Comparison of ENCODE assay signal across 9 mouse cellular contexts in the genomic region with DNA sequence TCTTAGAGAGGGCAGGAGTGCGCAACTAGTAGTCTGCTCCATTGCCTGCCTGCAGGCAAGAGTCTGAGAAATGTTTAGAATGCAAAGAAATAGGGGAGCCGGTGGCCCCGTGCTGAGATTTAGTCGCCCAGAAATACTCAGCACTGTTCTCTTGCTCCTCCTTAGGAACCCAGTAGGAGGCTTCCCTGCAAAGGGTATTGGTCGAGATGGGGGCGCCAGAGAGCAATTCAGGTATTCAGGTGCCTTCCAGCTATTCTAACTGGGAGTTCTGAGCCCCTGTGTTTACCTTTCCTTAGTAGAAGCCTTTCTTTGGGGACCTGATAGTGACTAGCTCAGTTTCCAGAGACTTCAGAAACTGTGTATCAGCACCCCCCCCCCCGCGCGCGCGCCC. TPM values are rescaled to one million over a fixed set of nuclear protein-coding genes. Genes with fewer than 3 reads are reported as not detected.
DNase-seq lines count a peak whose midpoint lies in the region; ATAC-seq and TF ChIP-seq lines count a peak whose summit lies in the region.
"Had no signal": no experiment of that assay in that cellular context is flagged by ENCODE, and none has a peak within 500 bp of the region (broad histone marks: within the 10 kb centered on the region; RNA-seq: fewer than 3 reads in every experiment).

No protein-coding gene starts in this region.

- no peaks in the 10 kb centered on the region for H3K36me3 ChIP-seq in heart, adult 2 months (ENCODE audit: control insufficient read depth, insufficient read depth, low read length)
- no peaks in the 10 kb centered on the region for H3K36me3 ChIP-seq in midbrain, postnatal 0 days (ENCODE audit: insufficient read depth, low read length)
- H3K36me3 ChIP-seq: G1E had no signal

- H3K9me3 ChIP-seq in midbrain, postnatal 0 days (ENCODE audit: low read length) = no peaks in the 10 kb centered on the region

- peaks cover 1% of the 10 kb centered on the region; the same call in 1 of the 2 replicates for H3K4me1 ChIP-seq in heart, adult 2 months (ENCODE audit: control insufficient read depth, insufficient read depth, low read length)
- H3K4me1 ChIP-seq in midbrain, postnatal 0 days (ENCODE audit: insufficient read depth, low read length) = peaks cover 5% of the 10 kb centered on the region; the same call in 1 of the 2 replicates

- DNase-seq in heart, adult 2 months = peak in 1 of 2 experiments; percentile 41
- DNase-seq in heart, adult 9 months (ENCODE audit: low spot score in 2 of 2) = no peak
- peak; percentile 60 for DNase-seq in heart, postnatal 4 days
- peak; percentile 35 for DNase-seq in liver
- DNase-seq in midbrain, postnatal 0 days (ENCODE audit: low spot score) = no peak
- no peak for DNase-seq in left cerebral cortex, postnatal 14 days (ENCODE audit: low spot score in 2 of 2)
- no peak for DNase-seq in frontal cortex, postnatal 10 days (ENCODE audit: low spot score in 2 of 2)

- peak; percentile 40; the same call in 1 of the 2 replicates for ATAC-seq in common myeloid progenitor, adult 5-6 weeks (replicated peaks; ENCODE audit: low read depth, poor library complexity, severe bottlenecking)
- ATAC-seq in midbrain, postnatal 0 days (ENCODE audit: low FRiP score) = no peak

- H3K27me3 ChIP-seq in heart, adult 2 months (ENCODE audit: control insufficient read depth, insufficient read depth, low read length) = peaks cover 12% of the 10 kb centered on the region
- H3K27me3 ChIP-seq in midbrain, postnatal 0 days (ENCODE audit: insufficient read depth, low read length) = peaks cover 17% of the 10 kb centered on the region

- peak; percentile 62 for TF ChIP-seq CTCF in heart, adult 2 months (IDR thresholded peaks at IDR 0.05)
- TF ChIP-seq CTCF in midbrain, postnatal 0 days (IDR thresholded peaks at IDR 0.05) = peak; percentile 66

- TF ChIP-seq POLR2A in heart, adult 2 months (IDR thresholded peaks at IDR 0.05; ENCODE audit: insufficient read depth, low read depth, low read length) = no peak

- no peak for TF ChIP-seq EP300 in heart, adult 2 months (IDR thresholded peaks at IDR 0.05; ENCODE audit: insufficient read depth, low read depth, low read length)

- H3K79me2 ChIP-seq in heart, adult 2 months (replicated peaks; ENCODE audit: control insufficient read depth, insufficient read depth, low read length) = no peaks in the 10 kb centered on the region

- H3K27ac ChIP-seq in heart, adult 2 months = no peak overlapping the region
- peak overlapping the region; percentile 45; the same call in 1 of the 2 replicates for H3K27ac ChIP-seq in midbrain, postnatal 0 days (ENCODE audit: low read depth, low read length)

- WGBS in heart, adult 2 months = 8% methylated on average over 11 of the region's 11 CpGs
- WGBS in midbrain, postnatal 0 days = 15% methylated on average over 11 of the region's 11 CpGs

- peak overlapping the region; percentile 49 for H3K4me2 ChIP-seq in midbrain, postnatal 0 days (ENCODE audit: low read depth, low read length, poor library complexity, severe bottlenecking)

- H3K9ac ChIP-seq in heart, adult 2 months (ENCODE audit: low read depth, low read length) = peak overlapping the region; percentile 3
- H3K9ac ChIP-seq in midbrain, postnatal 0 days (replicated peaks; ENCODE audit: low read length, poor library complexity, severe bottlenecking) = peak overlapping the region; percentile 46; the same call in 1 of the 2 replicates

- intact Hi-C loops in heart, adult 2 months (cut with DNase I) = no loop called here
- intact Hi-C loops in left cerebral cortex, postnatal 14 days (cut with DNase I) = no loop called here

- H3K4me3 ChIP-seq in heart, adult 2 months = peak overlapping the region; percentile 52
- H3K4me3 ChIP-seq in midbrain, postnatal 0 days (ENCODE audit: low read depth, low read length) = peak overlapping the region; percentile 32

RNA-seq across cellular contexts. Expression of gene Irx2, which starts 11.5 kb away (rescaled TPM):
- total RNA-seq in heart, adult 2 months (2021) = 1 to 10 TPM; 4.5 to 4.8 TPM
- polyA plus RNA-seq in heart, adult 2 months (2012; rRNA removed) = 3.8 and 4.5 TPM in 2 replicates
- total RNA-seq in common myeloid progenitor, adult 5-6 weeks (2017) = not detected in 2 replicates
- 10 to 100 TPM; 12.4 to 15.5 TPM for total RNA-seq in heart, postnatal 4 days (2021)
- total RNA-seq in midbrain, postnatal 0 days (2014; rRNA removed) = 68.5 and 76.4 TPM in 2 replicates
- 21.2 and 26.5 TPM in 2 replicates for polyA plus RNA-seq in midbrain, postnatal 0 days (2015; fragmentation: Nextera tagmentation; extraction: Ambion mirVana)
- total RNA-seq in left cerebral cortex, postnatal 14 days (2021) = under 1 TPM; 0.25 to 0.42 TPM
- polyA plus RNA-seq: G1E had no signal

Comparison
In these comparisons a context has a peak if more than half of its experiments do, and no peak if none do; other contexts are left out.
1. DNase-seq: peak in heart, postnatal 4 days (single experiment) and liver (single experiment); none in heart, adult 9 months (0 of 2), midbrain, postnatal 0 days (single experiment), left cerebral cortex, postnatal 14 days (0 of 2) and frontal cortex, postnatal 10 days (0 of 2).